ENCODE assay signal across 9 mouse cellular contexts in genomic region chr7:142388198-142388597, GRCm38 (mm10). TPM values are rescaled to one million over a fixed set of nuclear protein-coding genes. Genes with fewer than 3 reads are reported as not detected.
DNase-seq lines count a peak whose midpoint lies in the region; ATAC-seq lines count a peak whose summit lies in the region.
"Had no signal": no experiment of that assay in that cellular context is flagged by ENCODE, and none has a peak within 500 bp of the region (broad histone marks: within the 10 kb centered on the region; RNA-seq: fewer than 3 reads in every experiment).

No protein-coding gene starts in this region.

- peak; percentile 20; the same call in 1 of the 2 replicates for ATAC-seq in lung, embryonic 15.5 days (ENCODE audit: borderline replicate concordance, extremely low read depth, low FRiP score, low TSS enrichment)
- peak; percentile 4 for ATAC-seq in erythroid progenitor cell, adult 5-6 weeks (replicated peaks; ENCODE audit: low FRiP score, poor library complexity, severe bottlenecking)
- 0 out of 2 replicates have a peak, but pooled peaks have one; percentile 10 for ATAC-seq in neural tube, embryonic 14.5 days (ENCODE audit: low read depth)

- 0 out of 2 replicates have a peak overlapping the region, but pooled peaks have one; percentile 8 for H3K9ac ChIP-seq in lung, embryonic 15.5 days
- peak overlapping the region; percentile 94; the same call in 1 of the 2 replicates for H3K9ac ChIP-seq in neural tube, embryonic 14.5 days (replicated peaks; ENCODE audit: low read depth, low read length)

- H3K9me3 ChIP-seq in lung, embryonic 15.5 days: no peaks in the 10 kb centered on the region
- no peaks in the 10 kb centered on the region for H3K9me3 ChIP-seq in limb, embryonic 10.5 days (replicated peaks)
- no peaks in the 10 kb centered on the region for H3K9me3 ChIP-seq in neural tube, embryonic 14.5 days (ENCODE audit: control insufficient read depth, low read length)

- no peak for DNase-seq in lung, postnatal 25 days (ENCODE audit: low spot score)
- DNase-seq in limb, embryonic 10.5 days (ENCODE audit: low spot score): no peak
- DNase-seq in adrenal gland, adult 18-20 months (ENCODE audit: low spot score in 2 of 2): no peak
- no peak for DNase-seq in left cerebral cortex, postnatal 25 days (ENCODE audit: low spot score in 2 of 2)
- DNase-seq in cerebellum, adult 9-10 months: no peak

- H3K27me3 ChIP-seq in lung, embryonic 15.5 days: no peaks in the 10 kb centered on the region
- H3K27me3 ChIP-seq in limb, embryonic 10.5 days (ENCODE audit: low read depth, poor library complexity, severe bottlenecking): no peaks in the 10 kb centered on the region
- no peaks in the 10 kb centered on the region for H3K27me3 ChIP-seq in neural tube, embryonic 14.5 days (ENCODE audit: control insufficient read depth, insufficient read depth, low read length)

- peaks cover 27% of the 10 kb centered on the region for H3K36me3 ChIP-seq in lung, embryonic 15.5 days
- H3K36me3 ChIP-seq in limb, embryonic 10.5 days: peaks cover 27% of the 10 kb centered on the region
- peaks cover 10% of the 10 kb centered on the region for H3K36me3 ChIP-seq in neural tube, embryonic 14.5 days (ENCODE audit: control insufficient read depth, insufficient read depth, low read length)

- WGBS in lung, embryonic 15.5 days: 88% methylated on average over 1 of the region's 1 CpGs
- WGBS in limb, embryonic 10.5 days: 92% methylated on average over 1 of the region's 1 CpGs
- 89% methylated on average over 1 of the region's 1 CpGs for WGBS in neural tube, embryonic 14.5 days

- H3K4me3 ChIP-seq in lung, embryonic 15.5 days: peak overlapping the region; percentile 88
- H3K4me3 ChIP-seq in limb, embryonic 10.5 days: peak overlapping the region; percentile 82
- peak overlapping the region; percentile 82 for H3K4me3 ChIP-seq in neural tube, embryonic 14.5 days (ENCODE audit: low read depth, low read length)

- H3K4me2 ChIP-seq in lung, embryonic 15.5 days: peak overlapping the region; percentile 81
- peak overlapping the region; percentile 58 for H3K4me2 ChIP-seq in neural tube, embryonic 14.5 days (ENCODE audit: low read depth, low read length)

- intact Hi-C loops in left cerebral cortex, postnatal 25 days (cut with DNase I): no loop called here

- H3K27ac ChIP-seq in lung, embryonic 15.5 days: peak overlapping the region; percentile 33
- peak overlapping the region; percentile 83 for H3K27ac ChIP-seq in limb, embryonic 10.5 days
- H3K27ac ChIP-seq in neural tube, embryonic 14.5 days (ENCODE audit: low read depth, low read length): peak overlapping the region; percentile 57

- H3K4me1 ChIP-seq in lung, embryonic 15.5 days: peaks cover 17% of the 10 kb centered on the region
- H3K4me1 ChIP-seq in limb, embryonic 10.5 days: peaks cover 26% of the 10 kb centered on the region
- peaks cover 15% of the 10 kb centered on the region for H3K4me1 ChIP-seq in neural tube, embryonic 14.5 days (ENCODE audit: control insufficient read depth, insufficient read depth, low read length)

RNA-seq across cellular contexts. Expression of gene Ctsd, which starts 0.4 kb away (rescaled TPM):
- polyA plus RNA-seq in lung, embryonic 15.5 days (2015; fragmentation: Nextera tagmentation; extraction: Ambion mirVana): 272 and 299 TPM in 2 replicates
- total RNA-seq in erythroid progenitor cell, adult 5-6 weeks (2015; ENCODE audit: low replicate concordance): 207 and 227 TPM in 2 replicates
- 161 and 184 TPM in 2 replicates for total RNA-seq in erythroid progenitor cell, adult 5-6 weeks (2017; ENCODE audit: low replicate concordance)
- 121 and 132 TPM in 2 replicates for polyA plus RNA-seq in limb, embryonic 10.5 days (2016; fragmentation: Nextera tagmentation; extraction: Ambion mirVana)
- 250 and 288 TPM in 2 replicates for polyA plus RNA-seq in neural tube, embryonic 14.5 days (2014; fragmentation: Nextera tagmentation; extraction: Ambion mirVana)
- 1,000 to 10,000 TPM; 1,152 to 1,350 TPM for total RNA-seq in adrenal gland, adult 18-20 months (2021)
- 100 to 1,000 TPM; 318 to 337 TPM for total RNA-seq in left cerebral cortex, postnatal 25 days (2021)

RNA-seq across cellular contexts. Expression of gene Gm49369, which starts 5.7 kb away (rescaled TPM):
- polyA plus RNA-seq in lung, embryonic 15.5 days (2015; fragmentation: Nextera tagmentation; extraction: Ambion mirVana): 0.39 and 0.72 TPM in 2 replicates
- total RNA-seq in erythroid progenitor cell, adult 5-6 weeks (2015; ENCODE audit: low replicate concordance): not detected in 2 replicates
- total RNA-seq in erythroid progenitor cell, adult 5-6 weeks (2017; ENCODE audit: low replicate concordance): 143 and 216 TPM in 2 replicates
- polyA plus RNA-seq in limb, embryonic 10.5 days (2016; fragmentation: Nextera tagmentation; extraction: Ambion mirVana): 0.63 and 1.1 TPM in 2 replicates
- 2.9 TPM in 1 of 2 replicates, not detected in the other for polyA plus RNA-seq in neural tube, embryonic 14.5 days (2014; fragmentation: Nextera tagmentation; extraction: Ambion mirVana)
- total RNA-seq in adrenal gland, adult 18-20 months (2021): 1 to 10 TPM; 3.1 to 9.4 TPM
- total RNA-seq in left cerebral cortex, postnatal 25 days (2021): 1 to 10 TPM in 1 of 2 experiments, under 1 TPM in 1; 0.57 to 6.8 TPM

RNA-seq across cellular contexts. Expression of gene Ifitm10, which starts 14.6 kb away (rescaled TPM):
- polyA plus RNA-seq in lung, embryonic 15.5 days (2015; fragmentation: Nextera tagmentation; extraction: Ambion mirVana): 5.4 and 5.7 TPM in 2 replicates
- total RNA-seq in erythroid progenitor cell, adult 5-6 weeks (2015; ENCODE audit: low replicate concordance): not detected in 2 replicates
- total RNA-seq in erythroid progenitor cell, adult 5-6 weeks (2017; ENCODE audit: low replicate concordance): not detected in 2 replicates
- polyA plus RNA-seq in limb, embryonic 10.5 days (2016; fragmentation: Nextera tagmentation; extraction: Ambion mirVana): 0.53 and 0.73 TPM in 2 replicates
- polyA plus RNA-seq in neural tube, embryonic 14.5 days (2014; fragmentation: Nextera tagmentation; extraction: Ambion mirVana): 6.0 and 11.2 TPM in 2 replicates
- 1 to 10 TPM; 2.1 to 3.1 TPM for total RNA-seq in adrenal gland, adult 18-20 months (2021)
- 10 to 100 TPM; 26.4 to 28.8 TPM for total RNA-seq in left cerebral cortex, postnatal 25 days (2021)

RNA-seq across cellular contexts. Expression of gene Syt8, which starts 46.5 kb away (rescaled TPM):
- 0.34 and 0.87 TPM in 2 replicates for polyA plus RNA-seq in lung, embryonic 15.5 days (2015; fragmentation: Nextera tagmentation; extraction: Ambion mirVana)
- not detected in 2 replicates for total RNA-seq in erythroid progenitor cell, adult 5-6 weeks (2015; ENCODE audit: low replicate concordance)
- total RNA-seq in erythroid progenitor cell, adult 5-6 weeks (2017; ENCODE audit: low replicate concordance): not detected in 2 replicates
- 0.25 TPM in 1 of 2 replicates, not detected in the other for polyA plus RNA-seq in limb, embryonic 10.5 days (2016; fragmentation: Nextera tagmentation; extraction: Ambion mirVana)
- not detected in 2 replicates for polyA plus RNA-seq in neural tube, embryonic 14.5 days (2014; fragmentation: Nextera tagmentation; extraction: Ambion mirVana)
- total RNA-seq in adrenal gland, adult 18-20 months (2021): not detected
- total RNA-seq in left cerebral cortex, postnatal 25 days (2021): not detected
- total RNA-seq: adrenal gland, postnatal 25 days had no signal

RNA-seq across cellular contexts. Expression of gene Tnni2, which starts 53.4 kb away (rescaled TPM):
- 2.4 and 7.4 TPM in 2 replicates for polyA plus RNA-seq in lung, embryonic 15.5 days (2015; fragmentation: Nextera tagmentation; extraction: Ambion mirVana)
- not detected in 2 replicates for total RNA-seq in erythroid progenitor cell, adult 5-6 weeks (2015; ENCODE audit: low replicate concordance)
- total RNA-seq in erythroid progenitor cell, adult 5-6 weeks (2017; ENCODE audit: low replicate concordance): not detected in 2 replicates
- polyA plus RNA-seq in limb, embryonic 10.5 days (2016; fragmentation: Nextera tagmentation; extraction: Ambion mirVana): 2.4 and 3.6 TPM in 2 replicates
- 1.4 and 4.3 TPM in 2 replicates for polyA plus RNA-seq in neural tube, embryonic 14.5 days (2014; fragmentation: Nextera tagmentation; extraction: Ambion mirVana)
- total RNA-seq in adrenal gland, adult 18-20 months (2021): 10 to 100 TPM in 1 of 2 experiments, under 1 TPM in 1; 0.83 to 10.2 TPM
- total RNA-seq in left cerebral cortex, postnatal 25 days (2021): not detected
- total RNA-seq: adrenal gland, postnatal 25 days had no signal

Comparison
In these comparisons a context has a peak if more than half of its experiments do, and no peak if none do; other contexts are left out.
1. H3K27ac ChIP-seq: peak in every context shown above with its lines; median percentile 83 in limb, embryonic 10.5 days; 57 in neural tube, embryonic 14.5 days; 33 in lung, embryonic 15.5 days.
2. RNA of gene Ifitm10, which starts 14.6 kb away (total RNA-seq): 26.4 to 28.8 TPM in left cerebral cortex, postnatal 25 days; 2.1 to 3.1 TPM in adrenal gland, adult 18-20 months and not detected in erythroid progenitor cell, adult 5-6 weeks; every median in the first group is over 4 times any median in the second.
3. Peak in every context shown above with its lines, with median percentiles within 50 percentile points of each other: ATAC-seq and H3K4me3 ChIP-seq.